Mouse (Mus musculus) G1E-ER4 (cell line): Measurements from ENCODE around the gene Nmnat3. TPM values are rescaled to one million over a fixed set of nuclear protein-coding genes. Genes with fewer than 3 reads are reported as not detected.

Experiments
- GATA1 ChIP-seq: IDR thresholded peaks from one replicate; pipeline ENCODE4 v1.8.0; 2012; ENCODE audit warnings: low read length, inconsistent platforms
- polyA plus RNA-seq: library from polyadenylated mRNA; stranded (reverse); fragments of >175 nt; gene quantifications from 2 replicates; pipeline ENCODE4 v1.2.3, GENCODE M21; 2012

The Nmnat3 gene
- polyA plus RNA-seq, 1 experiment = 12.0 TPM

- no peak for TF ChIP-seq GATA1
These were observed 10.8 kb downstream of the Nmnat3 start for GRCm38 (mm10) chr9:98297937-98298595.

GRCm38 (mm10) chr9:98298761-98299160 is 11.5 kb downstream of the Nmnat3 start:
- TF ChIP-seq GATA1 = no peak

- TF ChIP-seq GATA1 = peak; percentile 38
These were observed 12.0 kb downstream of the Nmnat3 start for GRCm38 (mm10) chr9:98299235-98299634.

GRCm38 (mm10) chr9:98300582-98300981 is 13.3 kb downstream of the Nmnat3 start:
- no peak for TF ChIP-seq GATA1

GRCm38 (mm10) chr9:98307011-98307410 is 19.8 kb downstream of the Nmnat3 start:
- no peak for TF ChIP-seq GATA1

- no peak for TF ChIP-seq GATA1
These were observed 24.2 kb downstream of the Nmnat3 start for GRCm38 (mm10) chr9:98311316-98311965.

GRCm38 (mm10) chr9:98312622-98313374 is 25.6 kb downstream of the Nmnat3 start:
- TF ChIP-seq GATA1 = no peak

- no peak for TF ChIP-seq GATA1
These were observed 26.4 kb downstream of the Nmnat3 start for GRCm38 (mm10) chr9:98313587-98313986.

GRCm38 (mm10) chr9:98314059-98314650 is 26.9 kb downstream of the Nmnat3 start:
- no peak for TF ChIP-seq GATA1

- TF ChIP-seq GATA1 = no peak
These were observed 30.7 kb downstream of the Nmnat3 start for GRCm38 (mm10) chr9:98317897-98318296.

- TF ChIP-seq GATA1 = no peak
These were observed 31.6 kb downstream of the Nmnat3 start for GRCm38 (mm10) chr9:98318875-98319274.

GRCm38 (mm10) chr9:98320785-98321184 is 33.5 kb downstream of the Nmnat3 start:
- TF ChIP-seq GATA1 = no peak

GRCm38 (mm10) chr9:98326088-98326487 is 38.9 kb downstream of the Nmnat3 start:
- no peak for TF ChIP-seq GATA1

- TF ChIP-seq GATA1 = no peak
These were observed 41.4 kb downstream of the Nmnat3 start for GRCm38 (mm10) chr9:98328415-98329176.
